Comparison of ENCODE assay signal across 23 mouse cellular contexts in genomic region chr14:101043494-101043893, GRCm38 (mm10).
DNase-seq lines count a peak whose midpoint lies in the region; ATAC-seq and TF ChIP-seq lines count a peak whose summit lies in the region.
"Had no signal": no experiment of that assay in that cellular context is flagged by ENCODE, and none has a peak within 500 bp of the region (broad histone marks: within the 10 kb centered on the region; RNA-seq: fewer than 3 reads in every experiment).

No protein-coding gene starts in this region.

- H3K36me3 ChIP-seq in kidney, embryonic 14.5 days (ENCODE audit: control insufficient read depth, insufficient read depth, low read length): no peaks in the 10 kb centered on the region
- H3K36me3 ChIP-seq in kidney, postnatal 0 days (ENCODE audit: insufficient read depth, low read length): no peaks in the 10 kb centered on the region
- H3K36me3 ChIP-seq: forebrain, embryonic 10.5 days; hindbrain, embryonic 12.5 days; hindbrain, embryonic 15.5 days had no signal

- H3K27ac ChIP-seq in kidney, embryonic 14.5 days (ENCODE audit: low read depth, low read length): no peak overlapping the region
- H3K27ac ChIP-seq in kidney, postnatal 0 days: no peak overlapping the region
- H3K27ac ChIP-seq: forebrain, embryonic 10.5 days; forebrain, embryonic 13.5 days; heart, adult 2 months; hindbrain, embryonic 12.5 days; hindbrain, embryonic 15.5 days had no signal

- WGBS in kidney, embryonic 14.5 days: 27% methylated on average over 4 of the region's 4 CpGs
- 19% methylated on average over 4 of the region's 4 CpGs for WGBS in kidney, postnatal 0 days

- ATAC-seq in kidney, embryonic 14.5 days (ENCODE audit: low FRiP score, low TSS enrichment): peak; percentile 62; the same call in 1 of the 2 replicates
- peak; percentile 57; the same call in 1 of the 2 replicates for ATAC-seq in kidney, postnatal 0 days (replicated peaks; ENCODE audit: low FRiP score, low read depth)
- ATAC-seq: CD4-positive, CD25-positive, alpha-beta regulatory T cell, adult 4 months; forebrain, embryonic 13.5 days; forebrain, embryonic 16.5 days had no signal

- H3K4me2 ChIP-seq in kidney, embryonic 14.5 days (replicated peaks; ENCODE audit: low read depth, low read length): no peak overlapping the region
- no peak overlapping the region for H3K4me2 ChIP-seq in kidney, postnatal 0 days (ENCODE audit: low read length)
- H3K4me2 ChIP-seq: forebrain, embryonic 13.5 days; heart, embryonic 11.5 days; hindbrain, embryonic 12.5 days; hindbrain, embryonic 15.5 days had no signal

- no peaks in the 10 kb centered on the region for H3K9me3 ChIP-seq in kidney, embryonic 14.5 days (ENCODE audit: control insufficient read depth, low read length)
- no peaks in the 10 kb centered on the region for H3K9me3 ChIP-seq in kidney, postnatal 0 days (replicated peaks; ENCODE audit: low read length)
- H3K9me3 ChIP-seq: forebrain, embryonic 10.5 days; forebrain, embryonic 13.5 days; hindbrain, embryonic 12.5 days; hindbrain, embryonic 15.5 days had no signal

- intact Hi-C loops in left cerebral cortex, postnatal 36 days (cut with DNase I): no loop called here

- no peak for TF ChIP-seq CTCF in kidney, postnatal 0 days (IDR thresholded peaks at IDR 0.05; ENCODE audit: low read depth)

- no peaks in the 10 kb centered on the region for H3K4me1 ChIP-seq in kidney, embryonic 14.5 days (ENCODE audit: control insufficient read depth, insufficient read depth, low read length)
- H3K4me1 ChIP-seq in kidney, postnatal 0 days (replicated peaks; ENCODE audit: insufficient read depth, low read length): no peaks in the 10 kb centered on the region
- H3K4me1 ChIP-seq: forebrain, embryonic 13.5 days; hindbrain, embryonic 12.5 days; hindbrain, embryonic 15.5 days had no signal

- no peak for DNase-seq in kidney, adult 11 months
- DNase-seq in kidney, postnatal 0 days (ENCODE audit: low spot score): peak; percentile 84
- no peak for DNase-seq in kidney, adult 8-10 months
- peak; percentile 12 to 47 for DNase-seq in kidney, postnatal 4 days
- DNase-seq in left cerebral cortex, postnatal 36 days (ENCODE audit: low spot score in 2 of 2): no peak
- DNase-seq: adrenal gland, adult 2 months; adrenal gland, postnatal 14 days; cerebellum, adult 11 months; cerebellum, adult 2 months; cerebellum, adult 9-11 months; cerebellum, postnatal 25 days; embryo, embryonic 11 days; gastrocnemius, postnatal 10 days; gastrocnemius, postnatal 36 days; heart, adult 2 months had no signal

- no peak overlapping the region for H3K4me3 ChIP-seq in kidney, embryonic 14.5 days (ENCODE audit: low read length)
- no peak overlapping the region for H3K4me3 ChIP-seq in kidney, postnatal 0 days (replicated peaks; ENCODE audit: low read depth, low read length)
- H3K4me3 ChIP-seq: forebrain, embryonic 10.5 days; forebrain, embryonic 13.5 days; heart, adult 2 months; hindbrain, embryonic 12.5 days; hindbrain, embryonic 15.5 days had no signal

- H3K27me3 ChIP-seq in kidney, embryonic 14.5 days (ENCODE audit: control insufficient read depth, insufficient read depth, low read length): peaks cover 2% of the 10 kb centered on the region; the same call in 1 of the 2 replicates
- no peaks in the 10 kb centered on the region for H3K27me3 ChIP-seq in kidney, postnatal 0 days (ENCODE audit: insufficient read depth, low read length)
- H3K27me3 ChIP-seq: forebrain, embryonic 13.5 days; hindbrain, embryonic 12.5 days; hindbrain, embryonic 15.5 days had no signal

- H3K9ac ChIP-seq in kidney, embryonic 14.5 days (ENCODE audit: low read depth, low read length): no peak overlapping the region
- H3K9ac ChIP-seq in kidney, postnatal 0 days (ENCODE audit: low read depth, low read length): no peak overlapping the region
- H3K9ac ChIP-seq: forebrain, embryonic 13.5 days; hindbrain, embryonic 12.5 days; hindbrain, embryonic 15.5 days had no signal

Comparison
In these comparisons a context has a peak if more than half of its experiments do, and no peak if none do; other contexts are left out.
1. DNase-seq: peak in kidney, postnatal 0 days (single experiment) and kidney, postnatal 4 days (2 of 2); none in kidney, adult 11 months (single experiment), kidney, adult 8-10 months (0 of 2) and left cerebral cortex, postnatal 36 days (0 of 2).